Comparison of ENCODE assay signal across 17 mouse cellular contexts in genomic region chr2:27637281-27637896, GRCm38 (mm10). TPM values are rescaled to one million over a fixed set of nuclear protein-coding genes. Genes with fewer than 3 reads are reported as not detected.
DNase-seq lines count a peak whose midpoint lies in the region; ATAC-seq and TF ChIP-seq lines count a peak whose summit lies in the region.
"Had no signal": no experiment of that assay in that cellular context is flagged by ENCODE, and none has a peak within 500 bp of the region (broad histone marks: within the 10 kb centered on the region; RNA-seq: fewer than 3 reads in every experiment).

No protein-coding gene starts in this region.

- no peak overlapping the region for H3K9ac ChIP-seq in heart, postnatal 0 days (replicated peaks; ENCODE audit: low read depth, low read length)
- H3K9ac ChIP-seq: hindbrain, embryonic 12.5 days; limb, embryonic 12.5 days; liver, embryonic 14.5 days; lung, embryonic 15.5 days; midbrain, embryonic 12.5 days; neural tube, embryonic 13.5 days had no signal

- H3K9me3 ChIP-seq in heart, embryonic 10.5 days: no peaks in the 10 kb centered on the region
- H3K9me3 ChIP-seq in heart, postnatal 0 days (replicated peaks; ENCODE audit: control insufficient read depth, low read length): no peaks in the 10 kb centered on the region
- H3K9me3 ChIP-seq: hindbrain, embryonic 12.5 days; limb, embryonic 12.5 days; lung, embryonic 15.5 days; midbrain, embryonic 12.5 days; neural tube, embryonic 13.5 days had no signal

- intact Hi-C loops in heart, postnatal 10 days (cut with DNase I): no loop called here

- DNase-seq in heart, embryonic 10.5 days (ENCODE audit: low spot score): no peak
- no peak for DNase-seq in heart, adult 11 months
- DNase-seq in heart, postnatal 0 days (ENCODE audit: low spot score): no peak
- no peak for DNase-seq in heart, postnatal 10 days
- DNase-seq in right cerebral cortex, adult 18-20 months: peak; percentile 31
- DNase-seq in right cerebral cortex, postnatal 14 days: no peak
- DNase-seq in lung, postnatal 4 days: no peak
- DNase-seq: B cell, adult 2 months; kidney, adult 18-20 months had no signal

- H3K4me2 ChIP-seq in heart, postnatal 0 days (ENCODE audit: low read depth, low read length): no peak overlapping the region
- H3K4me2 ChIP-seq: hindbrain, embryonic 12.5 days; limb, embryonic 12.5 days; lung, embryonic 15.5 days; midbrain, embryonic 12.5 days; neural tube, embryonic 13.5 days had no signal

- no peak overlapping the region for H3K4me3 ChIP-seq in heart, embryonic 10.5 days
- no peak overlapping the region for H3K4me3 ChIP-seq in heart, postnatal 0 days (ENCODE audit: low read depth, low read length)
- H3K4me3 ChIP-seq: hindbrain, embryonic 12.5 days; limb, embryonic 12.5 days; lung, embryonic 15.5 days; midbrain, embryonic 12.5 days; neural tube, embryonic 13.5 days had no signal

- TF ChIP-seq CTCF in heart, postnatal 0 days (IDR thresholded peaks at IDR 0.05; ENCODE audit: low read depth): no peak

- no peak for TF ChIP-seq EP300 in heart, postnatal 0 days (IDR thresholded peaks at IDR 0.05; ENCODE audit: low read depth)

- no peak for ATAC-seq in heart, postnatal 0 days (ENCODE audit: insufficient read depth, low read depth)
- ATAC-seq: forebrain, embryonic 16.5 days had no signal

- H3K27ac ChIP-seq in heart, embryonic 10.5 days: peak overlapping the region; percentile 78
- peak overlapping the region; percentile 71 for H3K27ac ChIP-seq in heart, postnatal 0 days (ENCODE audit: low read depth)
- H3K27ac ChIP-seq: hindbrain, embryonic 12.5 days; kidney, postnatal 0 days; limb, embryonic 12.5 days; liver, embryonic 14.5 days; lung, embryonic 15.5 days; midbrain, embryonic 12.5 days; neural tube, embryonic 13.5 days had no signal

- 79% methylated on average over 8 of the region's 8 CpGs for WGBS in heart, embryonic 10.5 days
- 73% methylated on average over 8 of the region's 8 CpGs for WGBS in heart, postnatal 0 days

- H3K4me1 ChIP-seq in heart, embryonic 10.5 days: peaks cover 74% of the 10 kb centered on the region
- peaks cover 21% of the 10 kb centered on the region for H3K4me1 ChIP-seq in heart, postnatal 0 days (ENCODE audit: control insufficient read depth, insufficient read depth)

- H3K27me3 ChIP-seq in heart, embryonic 10.5 days (ENCODE audit: insufficient read depth, poor library complexity, severe bottlenecking): peaks cover 36% of the 10 kb centered on the region
- no peaks in the 10 kb centered on the region for H3K27me3 ChIP-seq in heart, postnatal 0 days (ENCODE audit: control insufficient read depth, insufficient read depth, low read length)
- H3K27me3 ChIP-seq: hindbrain, embryonic 12.5 days; limb, embryonic 12.5 days; lung, embryonic 15.5 days; midbrain, embryonic 12.5 days had no signal

- H3K36me3 ChIP-seq in heart, embryonic 10.5 days: no peaks in the 10 kb centered on the region
- H3K36me3 ChIP-seq in heart, postnatal 0 days (replicated peaks; ENCODE audit: control insufficient read depth, insufficient read depth, low read length): no peaks in the 10 kb centered on the region
- H3K36me3 ChIP-seq: hindbrain, embryonic 12.5 days; limb, embryonic 12.5 days; lung, embryonic 15.5 days; midbrain, embryonic 12.5 days; neural tube, embryonic 13.5 days had no signal

RNA-seq across cellular contexts. Expression of gene Rxra, which starts 38.9 kb away (rescaled TPM):
- polyA plus RNA-seq in heart, embryonic 10.5 days (2016; fragmentation: Nextera tagmentation; extraction: Ambion mirVana): 6.4 and 8.0 TPM in 2 replicates
- total RNA-seq in heart, postnatal 0 days (2014; rRNA removed; ENCODE audit: low replicate concordance): 56.9 and 81.7 TPM in 2 replicates
- 4.9 and 5.5 TPM in 2 replicates for polyA plus RNA-seq in heart, postnatal 0 days (2015; fragmentation: Nextera tagmentation; extraction: Ambion mirVana)
- 10 to 100 TPM; 38.6 to 42.5 TPM for total RNA-seq in heart, postnatal 10 days (2021)
